Mouse (Mus musculus) G1E-ER4 (cell line): ENCODE results near the gene Slc25a4. TPM values are rescaled to one million over a fixed set of nuclear protein-coding genes. Genes with fewer than 3 reads are reported as not detected.

Experiments
- GATA1 ChIP-seq: IDR thresholded peaks from one replicate; pipeline ENCODE4 v1.8.0; 2012; ENCODE audit warnings: low read length, inconsistent platforms
- polyA plus RNA-seq: library from polyadenylated mRNA; stranded (reverse); fragments of >175 nt; gene quantifications from 2 replicates; pipeline ENCODE4 v1.2.3, GENCODE M21; 2012

Gene Slc25a4
- 50.4 and 75.6 TPM in 2 replicates for polyA plus RNA-seq

DNA sequence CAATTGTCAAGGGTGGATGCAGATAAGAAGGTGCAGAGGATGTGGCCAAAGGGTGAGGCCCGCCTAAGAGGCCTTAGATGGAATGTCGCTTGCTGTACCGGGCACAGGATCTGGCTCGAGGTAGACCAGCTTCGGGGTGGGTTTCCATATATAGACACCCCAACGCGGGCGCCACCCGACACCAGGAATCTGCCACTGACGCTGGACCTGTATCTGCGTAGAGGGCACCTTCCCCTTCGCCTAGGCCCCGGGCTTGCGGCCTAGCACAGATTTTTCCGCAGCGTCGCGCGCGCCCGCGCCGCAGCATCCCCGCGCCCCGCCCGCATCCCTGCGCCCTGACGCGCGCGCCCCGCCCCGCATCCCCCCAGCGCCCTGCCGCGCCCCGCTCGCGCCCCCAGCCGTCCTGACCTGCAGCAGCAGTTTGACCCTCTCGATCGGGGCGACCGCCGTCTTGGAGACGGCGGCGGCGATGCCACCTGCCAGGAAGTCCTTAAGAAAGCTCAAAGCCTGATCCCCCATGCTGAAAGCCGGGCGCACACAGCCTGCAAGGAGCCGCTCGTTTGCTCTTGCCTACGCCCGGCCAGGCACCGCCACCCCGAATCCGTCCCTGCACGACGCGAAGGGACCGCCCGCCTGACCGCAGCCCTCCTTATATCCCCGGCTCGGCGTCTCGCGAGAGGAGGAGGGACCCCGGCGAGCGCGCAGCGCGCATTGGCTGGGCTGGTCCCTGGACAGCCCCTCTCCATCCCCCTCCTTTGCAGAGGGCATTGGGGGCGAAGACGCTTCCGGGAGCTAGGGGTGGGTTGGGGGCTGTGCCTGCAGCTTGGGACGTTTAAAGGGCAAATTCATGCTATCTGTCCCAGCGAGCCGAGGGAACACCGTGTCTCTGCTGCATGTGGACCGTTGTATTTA is at the start of gene Slc25a4:
Gene Slc25a4 (minus strand): TSS at position 881 of the 912 bp plus-strand sequence.
- TF ChIP-seq GATA1, result no peak

DNA sequence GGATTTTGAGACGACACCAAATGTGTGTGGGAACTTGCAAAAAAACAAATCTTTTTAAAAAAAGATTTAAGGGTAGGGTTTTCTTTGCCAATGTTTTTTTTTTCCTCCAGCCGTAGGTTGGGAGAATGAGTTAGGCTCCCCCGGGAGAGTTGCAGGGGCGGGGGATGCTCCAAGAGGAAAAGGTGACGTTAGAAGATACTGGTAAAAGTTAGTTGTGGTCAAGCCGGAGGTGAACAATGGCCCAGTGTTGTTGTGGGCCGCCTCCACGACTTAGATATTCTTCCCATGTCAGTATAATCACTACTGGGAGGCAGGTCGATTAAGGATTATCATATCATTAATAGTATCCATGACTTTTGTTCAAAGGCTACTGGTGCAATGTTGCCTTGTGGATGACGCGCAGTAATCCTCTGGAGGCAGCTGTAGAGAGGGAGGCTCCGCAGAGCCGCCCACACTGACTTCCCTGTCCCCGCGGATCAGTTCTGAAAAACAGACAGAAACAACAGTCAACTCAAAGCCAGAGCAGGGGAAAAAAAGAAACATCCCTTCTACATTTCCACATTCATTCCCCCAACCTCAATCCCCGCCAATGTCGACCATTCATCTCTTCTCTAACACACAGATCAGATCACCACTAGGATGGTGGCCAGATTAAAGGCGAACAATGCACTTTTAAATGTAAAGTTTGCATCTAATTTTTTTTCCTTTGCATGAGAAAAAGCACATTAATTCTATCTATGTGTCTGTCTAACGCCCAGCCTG is 47.0 kb upstream of the Slc25a4 start:
- TF ChIP-seq GATA1, result no peak

DNA sequence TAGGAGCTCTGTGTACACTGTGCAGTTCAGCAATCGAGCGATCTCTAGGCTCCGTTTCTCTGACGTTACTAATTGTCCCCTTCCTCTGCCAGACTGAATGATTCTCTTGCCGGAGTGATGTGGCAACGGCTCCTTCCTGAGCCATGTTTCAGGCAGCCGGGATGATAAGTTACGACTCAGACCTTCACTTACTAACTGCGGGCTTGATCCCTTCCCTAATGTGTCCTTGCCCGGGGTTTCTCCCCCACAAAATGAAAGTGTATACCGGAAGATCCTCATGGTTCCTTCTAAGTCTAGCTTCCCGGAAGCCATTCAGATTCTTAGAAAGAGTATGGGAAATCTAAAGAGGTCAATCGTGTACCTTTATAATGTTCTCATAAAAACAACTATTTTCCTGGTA is 41.4 kb upstream of the Slc25a4 start:
- no peak for TF ChIP-seq GATA1

DNA sequence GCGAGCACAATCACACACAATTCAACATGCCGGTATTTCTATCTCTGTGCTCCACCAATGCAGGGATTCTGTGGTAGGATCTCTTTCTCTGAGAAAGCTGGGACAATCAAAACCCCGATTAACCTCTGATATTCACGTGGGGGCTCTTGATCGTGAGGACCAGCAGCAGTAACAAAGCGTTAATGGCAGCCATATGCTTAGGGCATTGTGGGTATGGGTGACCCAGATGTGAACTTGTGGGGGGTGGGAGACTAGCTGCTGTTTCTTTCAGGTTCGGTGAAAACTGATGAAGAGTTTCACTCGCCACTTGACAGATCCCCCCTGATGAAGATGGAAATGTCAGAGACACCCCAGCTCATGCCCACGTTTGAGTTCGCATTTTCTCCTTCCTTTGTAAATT is 40.5 kb upstream of the Slc25a4 start:
- no peak for TF ChIP-seq GATA1

DNA sequence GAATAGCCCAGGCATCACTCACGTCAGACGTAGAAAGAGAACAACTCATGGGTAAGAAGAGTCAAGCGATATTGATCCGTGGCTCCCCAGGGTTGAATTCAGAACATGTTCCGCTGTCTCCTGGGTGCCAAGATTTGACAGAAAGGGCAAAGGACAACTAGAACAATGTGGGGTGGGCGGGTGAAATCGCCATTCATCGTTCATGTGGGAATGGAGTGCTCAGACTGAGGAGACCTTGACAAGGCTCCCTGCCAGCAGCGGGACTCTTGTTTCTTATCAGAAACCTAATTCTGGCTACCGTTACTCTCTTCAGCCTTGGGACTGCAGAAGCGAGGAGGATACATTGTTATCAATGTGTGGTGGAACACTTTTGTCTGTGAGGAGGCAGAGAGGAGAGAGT is 35.3 kb upstream of the Slc25a4 start:
- no peak for TF ChIP-seq GATA1

DNA sequence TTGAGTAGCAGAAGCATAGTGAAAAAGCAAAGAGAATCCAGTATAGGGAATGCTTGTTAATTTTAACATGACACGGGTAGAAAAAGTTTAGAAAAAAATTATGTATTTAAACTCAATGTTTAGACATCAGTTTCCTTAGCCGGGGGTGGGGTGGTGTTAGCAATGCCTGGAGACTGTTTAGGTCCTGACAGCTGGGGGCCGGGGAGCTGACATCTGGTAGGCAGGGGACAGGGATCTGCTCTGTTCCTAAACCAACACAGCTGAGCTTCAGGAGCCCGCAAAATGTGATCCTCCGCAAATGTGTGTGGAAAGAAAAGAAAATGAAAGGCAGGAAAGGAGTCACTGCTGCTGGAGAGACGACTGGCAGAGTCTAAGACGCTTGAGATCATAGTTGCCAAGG is 31.9 kb upstream of the Slc25a4 start:
- no peak for TF ChIP-seq GATA1

DNA sequence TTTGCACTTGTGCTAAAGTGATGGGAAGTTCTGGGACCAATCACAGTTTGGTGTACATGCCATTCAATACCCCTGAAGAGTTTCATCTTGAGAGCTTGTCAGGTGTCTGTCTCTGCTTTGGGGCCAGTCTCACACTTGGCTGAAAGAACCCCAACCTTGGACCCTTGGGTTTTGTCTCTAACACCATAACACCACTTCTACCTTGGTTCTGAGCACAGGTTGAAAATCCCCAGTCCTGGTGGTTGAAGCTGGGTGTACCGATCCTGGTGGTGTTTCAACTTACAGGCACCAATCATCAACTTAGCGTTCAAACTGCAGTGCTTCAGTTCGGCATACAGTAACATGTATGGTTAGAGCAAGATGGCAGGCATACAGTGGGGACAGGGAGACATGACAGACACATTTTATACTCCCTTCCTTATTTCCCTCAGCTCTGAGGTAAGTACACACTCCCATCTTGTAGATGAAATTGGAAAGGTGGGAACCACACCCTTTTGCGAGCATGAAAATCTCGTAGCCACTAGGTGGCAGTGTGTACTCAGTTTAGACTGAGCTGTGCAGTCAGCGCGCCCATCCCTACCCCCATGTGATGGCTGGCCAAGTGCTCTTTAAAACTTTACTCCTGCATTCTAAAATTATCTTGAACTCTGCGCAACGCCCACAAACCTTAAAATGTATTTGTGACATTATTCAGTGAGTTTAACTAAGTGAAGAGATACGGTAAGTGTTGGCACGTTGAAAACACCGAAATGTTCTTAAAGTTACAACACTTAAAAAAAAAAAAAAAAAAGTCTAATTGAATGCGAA is 30.7 kb upstream of the Slc25a4 start:
- no peak for TF ChIP-seq GATA1

DNA sequence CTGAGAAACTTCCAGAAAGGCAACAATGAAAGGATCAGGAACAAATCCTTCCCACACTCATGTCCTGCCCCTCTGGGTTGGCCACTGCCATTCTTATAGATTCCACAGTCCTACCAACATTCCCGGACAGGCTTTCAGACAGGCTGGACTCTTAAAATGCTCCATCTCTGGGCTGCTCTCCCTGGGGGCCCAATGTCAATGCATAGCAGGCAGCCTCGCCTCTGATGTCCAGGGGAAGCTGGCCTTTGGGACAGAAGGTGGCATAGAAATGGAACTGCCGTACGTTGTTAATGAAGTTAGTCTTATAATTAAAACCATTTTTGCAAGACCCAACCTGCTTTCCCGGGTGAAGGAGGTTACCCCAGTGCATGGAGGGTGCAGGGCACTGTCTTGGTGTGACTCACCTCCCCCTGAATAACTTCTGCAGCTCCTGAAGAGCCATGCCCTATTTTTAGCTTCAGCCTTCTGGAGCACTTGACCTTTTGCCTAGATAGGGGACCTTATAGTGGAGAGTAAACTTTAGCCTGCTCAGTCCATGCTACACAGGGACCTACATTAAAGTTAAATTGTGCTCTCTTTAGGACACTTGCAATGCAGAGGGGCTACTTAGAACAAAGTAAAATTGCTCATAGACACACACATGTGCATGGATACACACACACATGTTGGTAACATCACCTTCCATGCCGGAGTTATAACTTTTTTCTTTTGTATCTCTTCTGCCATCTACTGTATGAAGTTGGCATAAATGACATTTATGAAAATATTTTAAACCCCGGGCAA is 25.5 kb upstream of the Slc25a4 start:
- TF ChIP-seq GATA1, result no peak

DNA sequence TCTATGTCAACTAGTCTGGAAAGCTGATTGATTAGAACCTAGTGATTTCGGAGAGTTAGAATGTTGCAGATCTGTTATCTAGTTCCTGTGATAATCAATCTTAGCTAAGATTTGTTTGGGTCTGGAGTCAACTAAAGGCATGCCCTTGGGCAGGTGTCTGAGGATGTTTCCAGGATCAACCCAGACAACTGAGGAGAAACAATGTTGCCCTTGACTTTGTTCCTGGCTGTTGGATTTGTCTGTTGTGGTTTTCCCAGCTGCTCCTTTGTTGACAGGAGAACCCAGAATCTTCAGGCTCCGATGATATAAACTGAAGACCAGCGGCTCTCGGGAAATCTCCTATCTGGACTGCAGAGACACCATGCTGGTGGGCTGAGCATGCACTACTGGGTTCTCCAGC is 23.7 kb upstream of the Slc25a4 start:
- no peak for TF ChIP-seq GATA1

DNA sequence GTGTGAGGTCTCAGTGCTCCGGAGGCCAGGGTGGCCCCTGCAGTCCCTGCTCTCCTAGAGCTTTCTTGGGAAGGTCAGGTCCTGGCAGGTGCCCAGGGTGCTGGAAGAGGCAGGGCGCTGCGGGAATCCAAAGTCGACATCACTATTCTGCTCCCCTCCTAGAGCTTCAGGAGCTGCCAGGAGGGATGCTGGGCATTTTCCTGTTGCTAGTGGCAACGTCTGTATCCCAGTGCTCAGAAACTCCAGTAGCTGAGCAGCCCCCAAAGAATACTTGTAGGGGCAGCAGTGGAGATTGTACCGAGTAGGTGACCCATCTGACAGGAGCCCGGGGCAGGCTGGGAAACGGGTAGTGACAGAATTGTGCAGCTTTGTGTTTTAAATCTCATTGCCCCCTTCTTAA is 21.7 kb upstream of the Slc25a4 start:
- no peak for TF ChIP-seq GATA1

DNA sequence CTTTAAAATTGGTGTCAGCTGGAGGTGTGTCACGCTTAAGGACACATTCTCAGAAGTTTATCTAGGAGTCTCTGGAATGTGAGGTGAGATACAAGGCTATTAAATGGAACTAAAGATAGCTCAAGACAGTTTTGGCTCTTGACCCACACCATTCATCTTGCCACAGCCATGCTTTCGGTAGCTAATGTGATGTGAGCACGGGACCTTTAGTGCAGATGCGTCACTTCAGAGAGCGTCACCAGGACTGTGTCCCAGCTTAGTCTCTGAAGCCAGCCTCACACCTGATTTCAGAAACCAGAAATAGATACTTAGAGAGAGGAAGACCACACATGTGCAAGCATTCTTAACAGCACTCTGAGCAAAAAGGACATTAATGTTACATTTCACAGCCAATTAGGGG is 15.5 kb upstream of the Slc25a4 start:
- TF ChIP-seq GATA1, result no peak

DNA sequence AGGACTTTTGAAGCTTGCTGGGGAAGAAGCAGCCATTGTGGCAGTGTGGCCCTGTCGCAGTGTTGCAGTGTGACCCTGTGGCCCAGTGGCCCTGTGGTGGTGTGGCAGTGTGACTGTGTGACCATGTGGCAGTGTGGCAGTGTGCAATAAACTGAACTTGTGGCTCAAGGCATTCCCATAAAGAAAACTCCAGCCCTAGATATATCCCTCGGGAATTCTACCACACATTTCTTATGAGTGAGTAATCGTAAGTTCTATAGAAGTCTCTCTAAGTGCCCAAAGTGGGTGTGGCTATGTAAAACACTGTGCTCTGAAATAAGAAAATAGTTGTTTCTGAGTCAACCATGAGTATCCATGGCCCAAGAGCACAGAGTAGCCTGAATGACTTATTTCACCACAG is 14.4 kb upstream of the Slc25a4 start:
- TF ChIP-seq GATA1, result no peak

DNA sequence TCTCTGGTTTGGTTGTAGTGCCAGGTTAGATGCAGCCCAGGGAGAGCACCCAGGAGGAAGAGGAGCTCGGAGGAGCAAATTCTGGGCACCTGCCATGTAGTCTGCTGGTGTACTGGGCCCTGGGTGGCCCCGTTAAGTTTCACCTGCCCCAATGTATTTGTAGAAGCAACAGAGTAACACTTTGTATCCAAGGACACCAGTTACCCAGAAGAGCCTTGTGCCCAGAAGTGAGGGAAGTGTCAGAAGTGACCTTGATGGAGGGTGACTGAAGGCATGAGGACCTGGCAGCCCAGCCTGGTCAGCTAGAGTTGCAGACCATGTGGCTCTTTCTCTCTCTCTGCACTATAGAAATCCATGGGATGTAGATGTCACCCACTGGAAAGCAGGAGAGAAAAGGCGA is 9.5 kb upstream of the Slc25a4 start:
- TF ChIP-seq GATA1, result no peak

DNA sequence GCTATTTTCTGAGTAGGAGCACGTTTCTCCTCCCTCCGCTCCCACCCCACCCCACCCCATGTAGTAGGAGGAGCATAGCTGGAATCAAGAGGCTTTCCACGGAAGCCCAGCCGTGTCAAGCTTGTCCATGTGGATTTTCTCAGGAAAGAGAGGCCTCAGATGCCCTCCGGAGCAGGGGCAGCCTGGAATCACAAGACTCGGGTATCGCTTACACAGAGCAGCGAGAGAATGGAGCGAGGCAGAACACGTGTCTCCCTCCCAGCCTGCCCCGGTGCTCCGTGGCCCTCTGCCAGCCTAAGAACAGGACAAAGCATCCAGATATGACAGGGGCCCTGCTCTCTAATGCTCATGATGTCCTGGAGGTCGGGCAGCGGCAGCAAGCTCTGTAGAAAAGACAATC is 5.8 kb upstream of the Slc25a4 start:
- TF ChIP-seq GATA1, result no peak

DNA sequence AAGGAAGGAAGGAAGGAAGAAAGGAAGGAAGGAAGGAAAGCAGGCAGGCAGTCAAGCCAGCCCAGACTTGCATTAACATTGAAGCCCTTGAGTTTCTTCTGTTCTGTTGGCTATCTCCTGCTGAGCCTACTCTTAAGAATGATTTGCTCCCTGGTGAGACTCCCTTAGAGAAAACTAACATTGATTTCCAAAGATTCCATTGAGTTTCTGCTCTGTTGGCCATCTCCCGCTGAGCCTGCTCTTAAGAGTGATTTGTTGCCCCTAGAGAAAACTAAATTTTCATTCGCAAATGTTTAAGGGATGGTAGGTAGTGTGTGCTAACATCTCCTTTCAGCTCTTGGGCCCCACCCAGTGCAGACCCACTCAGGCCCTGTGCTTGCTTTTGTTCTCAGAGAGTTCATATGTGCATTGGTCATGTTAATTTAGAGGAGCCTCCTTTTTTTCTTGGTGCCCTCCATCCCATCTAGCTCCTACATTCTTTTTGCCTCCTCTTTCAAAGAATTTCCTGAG is 2.9 kb upstream of the Slc25a4 start:
- TF ChIP-seq GATA1, result no peak
